Mouse (Mus musculus) adrenal gland, postnatal 25 days (tissue): Measurements from ENCODE around the gene Ctrb1. TPM values are rescaled to one million over a fixed set of nuclear protein-coding genes. Genes with fewer than 3 reads are reported as not detected.
"Not testable (repeated sequence)": the region's sequence is repeated elsewhere in the genome, so short reads cannot be mapped to it uniquely, and the experiment has no call there.

Experiments
- DNase-seq: peaks from one replicate; pipeline ENCODE4 v3.0.0; 2021; ENCODE audit warnings: mixed read lengths
- total RNA-seq: library from RNA; stranded (reverse); gene quantifications from 2 replicates; pipeline ENCODE4 v1.2.3, GENCODE M21; 2021

Gene Ctrb1
- total RNA-seq, 1 experiment from 2014 or later: not detected

GRCm38 (mm10) chr8:111680423-111681028, 10.3 kb downstream of the Ctrb1 start:
- DNase-seq: no peak

- DNase-seq: no peak
Measured at GRCm38 (mm10) chr8:111678848-111679247, 12.0 kb downstream of the Ctrb1 start.

DNA sequence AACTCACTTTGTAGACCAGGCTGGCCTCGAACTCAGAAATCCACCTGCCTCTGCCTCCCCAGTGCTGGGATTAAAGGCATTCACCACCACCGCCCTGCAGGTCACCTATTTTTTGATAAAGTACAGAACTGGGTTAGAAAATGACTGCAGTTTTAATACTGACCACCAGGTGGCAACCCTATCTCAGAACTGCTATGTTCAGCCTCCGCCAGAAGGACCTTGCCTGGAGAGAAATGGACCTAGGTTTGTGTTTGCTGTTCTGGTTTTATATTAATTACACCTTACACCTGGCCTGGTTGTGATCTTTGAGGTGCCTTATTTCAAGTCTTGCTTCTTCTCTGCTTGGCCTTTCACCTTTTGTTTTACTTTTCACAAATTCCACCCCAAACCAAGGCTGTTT, 12.7 kb downstream of the Ctrb1 start:
- DNase-seq: peak; percentile 23

DNA sequence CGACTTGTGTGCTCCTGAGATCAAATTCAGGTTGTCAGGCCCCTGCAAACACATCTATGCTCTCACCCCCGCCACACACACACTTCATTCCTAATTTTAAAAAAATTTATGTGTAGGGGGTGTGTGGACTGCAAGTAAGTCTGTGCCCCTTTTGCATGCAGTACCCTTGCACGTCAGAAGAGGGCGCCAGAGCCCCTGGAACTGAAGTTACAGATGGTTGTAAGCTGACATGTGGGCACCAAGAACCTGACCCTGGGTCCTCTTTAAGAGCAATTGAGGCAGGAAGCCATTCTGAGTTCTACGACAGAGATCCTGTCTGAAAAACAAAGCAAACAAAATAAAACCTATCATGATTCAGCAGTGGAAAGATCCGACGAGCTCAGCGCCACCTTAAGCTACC, 14.6 kb downstream of the Ctrb1 start:
- DNase-seq: no peak

DNA sequence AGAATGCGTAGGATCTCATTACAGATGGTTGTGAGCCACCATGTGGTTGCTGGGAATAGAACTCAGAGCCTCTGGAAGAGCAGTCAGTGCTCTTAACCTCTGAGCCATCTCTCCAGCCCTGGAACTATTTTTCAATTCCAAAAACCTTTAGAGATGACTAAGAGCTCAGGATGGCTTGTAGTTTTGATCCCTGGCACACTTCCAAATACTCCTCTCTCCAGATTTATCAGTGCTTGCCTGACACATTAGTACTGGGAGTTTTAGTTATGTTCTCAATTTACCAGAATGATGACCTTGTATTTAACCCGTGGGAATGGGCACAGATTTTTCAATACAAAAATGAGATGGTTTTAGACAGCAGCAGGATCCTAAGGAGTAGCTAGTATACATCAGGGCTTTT, 24.1 kb downstream of the Ctrb1 start:
- DNase-seq: no peak

DNA sequence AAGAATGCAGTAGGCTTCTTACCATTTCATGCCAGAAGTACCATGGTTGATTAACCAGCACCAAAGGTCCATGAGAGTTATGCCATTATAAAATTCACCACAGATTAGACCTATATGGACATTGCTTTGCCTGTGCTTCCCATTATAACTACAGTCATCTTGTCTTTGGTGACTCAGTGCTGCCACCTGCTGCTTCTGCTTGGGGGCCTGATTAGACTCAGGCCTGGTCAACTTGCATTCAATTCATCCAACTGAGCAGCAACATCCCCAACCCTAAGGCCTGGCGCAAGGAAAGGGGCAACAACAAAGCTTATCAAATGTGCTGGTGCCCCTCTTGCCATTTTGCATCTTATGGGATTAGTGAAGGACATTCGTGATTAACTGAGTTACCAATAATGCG, 28.3 kb downstream of the Ctrb1 start:
- DNase-seq: peak; percentile 80

GRCm38 (mm10) chr8:111658819-111659423, 31.9 kb downstream of the Ctrb1 start:
- DNase-seq: peak; percentile 10

DNA sequence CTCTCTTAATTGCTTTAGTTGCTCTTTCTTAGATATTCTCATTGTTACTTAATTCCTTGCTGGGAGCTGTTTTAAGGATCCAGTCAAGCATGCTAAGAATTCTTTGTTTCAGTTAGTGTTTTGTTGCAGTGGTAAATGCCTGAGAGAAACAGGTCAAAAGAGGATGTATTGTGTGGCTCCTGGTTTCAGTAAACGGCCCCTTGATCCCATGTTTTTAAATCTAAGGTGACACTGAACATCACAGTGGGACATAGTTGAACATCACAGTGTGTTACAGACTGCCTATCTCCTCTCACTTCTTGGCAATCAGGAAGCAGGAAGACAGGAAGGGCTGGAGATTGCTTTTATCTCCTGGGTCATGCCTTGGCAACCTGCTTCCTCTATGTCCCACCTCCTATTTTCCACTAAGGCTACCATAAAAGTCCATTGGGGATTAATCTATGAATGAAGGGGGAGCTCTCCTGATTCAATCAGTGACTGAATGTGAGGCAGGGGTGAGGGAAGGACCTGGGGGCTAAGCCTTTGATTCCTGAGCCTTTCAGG, 33.4 kb downstream of the Ctrb1 start:
- DNase-seq: no peak

- no peak for DNase-seq
Measured at GRCm38 (mm10) chr8:111653524-111653923, 37.3 kb downstream of the Ctrb1 start.

- DNase-seq: no peak
Measured at GRCm38 (mm10) chr8:111650651-111651050, 40.2 kb downstream of the Ctrb1 start.

DNA sequence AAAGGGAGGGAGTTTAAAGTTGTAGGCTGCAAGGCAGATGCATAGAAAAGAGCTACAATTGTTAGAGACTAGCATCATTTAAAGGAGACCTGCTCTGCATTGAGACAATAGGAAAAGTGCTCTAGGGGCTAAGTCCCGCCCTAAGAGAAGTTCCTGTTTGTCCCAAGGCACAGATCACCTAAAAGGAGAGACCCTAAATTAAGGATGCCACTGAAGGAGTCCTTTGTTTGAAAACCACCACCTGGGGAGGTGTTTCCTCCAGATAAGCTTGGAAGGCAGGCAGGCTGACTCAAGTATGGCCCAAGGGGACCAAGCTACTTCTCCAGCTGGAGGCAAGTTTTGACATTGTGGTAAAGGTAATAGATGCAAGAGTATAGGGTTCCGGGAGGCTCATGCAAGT, 42.0 kb downstream of the Ctrb1 start:
- no peak for DNase-seq

DNA sequence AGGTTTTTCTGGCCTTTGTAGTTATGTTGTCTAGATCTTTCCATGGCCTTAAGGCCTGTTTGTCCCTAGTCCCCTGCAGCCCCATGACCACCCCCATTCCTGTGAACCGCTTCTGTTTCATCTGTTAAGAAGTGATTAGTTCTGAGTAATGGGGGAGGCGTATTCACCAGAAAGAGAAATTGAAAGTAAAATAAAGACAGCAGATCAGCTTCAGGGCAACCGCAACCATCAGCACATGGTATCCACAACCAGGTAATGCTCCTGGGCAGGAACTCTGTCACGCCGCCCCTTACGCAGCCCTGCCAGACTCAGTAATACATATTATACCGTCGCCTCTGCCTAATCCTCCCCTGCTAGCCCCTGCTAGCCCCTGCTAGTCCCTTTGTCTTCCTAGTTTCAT, 45.1 kb downstream of the Ctrb1 start:
- DNase-seq: no peak

- DNase-seq: not testable (repeated sequence)
Measured at GRCm38 (mm10) chr8:111644286-111645051, 46.3 kb downstream of the Ctrb1 start.

DNA sequence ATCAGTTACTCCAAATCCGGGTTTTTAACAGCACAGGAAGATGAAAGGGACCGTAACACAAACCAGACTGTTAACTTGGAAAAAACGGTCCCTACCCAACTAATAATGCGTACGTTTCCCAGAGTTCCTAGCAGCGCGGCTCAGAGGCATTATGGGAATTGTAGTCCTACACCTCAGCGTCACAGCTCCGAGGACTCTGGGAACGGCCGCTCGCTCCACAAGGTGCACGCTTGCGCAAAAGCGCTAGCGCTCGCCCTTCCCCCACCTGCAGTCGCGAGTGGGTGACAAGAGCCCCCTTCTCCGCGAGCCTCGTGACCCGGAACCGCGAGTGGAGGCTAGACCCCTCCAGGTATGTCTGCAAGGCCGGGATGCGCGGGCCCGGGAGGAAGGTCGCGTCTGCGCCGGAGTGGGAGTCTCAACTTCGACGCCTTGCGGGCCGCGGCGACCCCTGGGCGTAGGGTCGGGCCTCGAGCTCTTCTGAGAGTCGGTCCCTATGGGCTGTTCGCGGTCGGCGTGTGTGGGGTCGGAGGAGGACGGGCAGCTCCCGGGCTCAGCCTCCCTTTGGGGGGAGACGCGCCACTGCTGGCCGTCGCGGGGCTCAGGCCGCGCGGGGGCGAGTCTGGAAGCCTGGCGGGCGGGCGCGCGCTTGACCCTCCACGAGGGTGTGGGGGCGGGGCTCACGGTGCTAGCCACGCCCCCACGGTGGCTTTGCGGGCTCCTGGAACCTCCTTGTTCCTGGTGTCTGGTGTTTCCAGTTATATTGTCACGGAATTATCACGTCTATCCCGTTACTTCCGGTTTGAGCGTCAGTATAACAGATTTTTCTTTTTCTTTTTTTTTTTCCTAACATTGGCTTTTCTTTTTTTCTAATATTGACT, 47.3 kb downstream of the Ctrb1 start, which contains the start of gene Zfp1:
Zfp1 (plus strand) TSS at position 138 of the 878 bp plus-strand sequence.
- peak; percentile 93 for DNase-seq

DNA sequence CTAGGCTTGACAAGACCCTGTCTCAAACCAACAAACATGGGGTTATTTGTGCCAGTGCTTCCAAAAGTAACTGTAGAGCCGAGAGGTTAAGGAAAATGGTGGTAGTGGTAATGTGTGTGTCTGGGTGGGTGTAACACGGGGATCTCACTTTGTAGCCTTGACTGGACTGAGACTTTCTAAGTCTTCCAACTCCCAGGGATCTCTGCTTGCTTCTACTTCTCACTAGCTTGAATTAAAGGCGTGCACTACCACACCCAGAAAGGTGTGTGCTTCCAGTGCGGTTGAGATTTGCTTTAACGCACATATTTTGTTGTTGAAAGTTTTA, 47.9 kb downstream of the Ctrb1 start:
- no peak for DNase-seq

GRCm38 (mm10) chr8:111642496-111642895, 48.3 kb downstream of the Ctrb1 start:
- no peak for DNase-seq

DNA sequence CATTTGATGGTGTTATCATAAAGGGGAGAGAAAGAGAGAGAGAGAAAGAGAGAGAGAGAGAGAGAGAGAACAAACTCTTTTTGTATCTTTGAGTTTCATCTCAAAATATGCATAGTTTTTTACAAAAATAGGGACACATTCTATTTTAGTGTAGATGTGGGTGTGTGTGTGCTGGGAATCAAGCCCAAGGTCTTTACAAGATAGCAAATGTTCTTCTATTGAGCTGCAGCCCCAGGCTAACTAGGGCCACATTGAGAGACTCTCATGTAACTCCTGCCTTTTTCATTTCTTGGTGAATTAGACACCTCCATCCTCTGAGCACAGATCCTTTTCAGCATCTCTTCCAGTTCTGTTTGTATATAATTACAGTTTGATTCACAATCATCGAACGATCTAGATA, 49.7 kb downstream of the Ctrb1 start:
- DNase-seq: no peak

- DNase-seq: no peak
Measured at GRCm38 (mm10) chr8:111638086-111638485, 52.7 kb downstream of the Ctrb1 start.
